Mouse (Mus musculus) MEL (cell line): ENCODE data around the gene Lactbl1. TPM values are rescaled to one million over a fixed set of nuclear protein-coding genes. Genes with fewer than 3 reads are reported as not detected.

Source experiments
- DNase-seq: peaks from one replicate; pipeline ENCODE4 v3.0.0; 2011; ENCODE audit warnings: low read depth, low spot score
- H3K27ac ChIP-seq: 2 replicates; pipeline ENCODE4 v1.5.1; 2012; ENCODE audit warnings: low read depth, mild to moderate bottlenecking, control low read depth, low read length, moderate library complexity; ENCODE audit not compliant: control insufficient read depth
- H3K27me3 ChIP-seq, 2 experiments: fragments of 150-350 bp in 1 of 2; sonication (generic) in 1 of 2; 2 replicates each; pipeline ENCODE4 v1.6.1; 2012; ENCODE audit warnings: low read length in 2 of 2, mild to moderate bottlenecking in 2 of 2, improper control_type of control experiment in 1 of 2, moderate library complexity in 1 of 2; ENCODE audit not compliant: insufficient read depth in 2 of 2, control insufficient read depth in 1 of 2
- H3K36me3 ChIP-seq, 2 experiments: 2 replicates each; pipeline ENCODE4 v1.6.1; 2012 to 2014; ENCODE audit warnings: low read length in 2 of 2, improper control_type of control experiment in 1 of 2, inconsistent platforms in 1 of 2, mild to moderate bottlenecking in 1 of 2; ENCODE audit not compliant: insufficient read depth in 2 of 2, control insufficient read depth in 1 of 2
- H3K4me1 ChIP-seq, 2 experiments: fragments of 150-350 bp in 1 of 2; sonication (generic) in 1 of 2; 2 replicates each; pipeline ENCODE4 v1.6.1; 2012; ENCODE audit warnings: low read length in 2 of 2, improper control_type of control experiment in 1 of 2, mild to moderate bottlenecking in 1 of 2; ENCODE audit not compliant: insufficient read depth in 2 of 2, control insufficient read depth in 1 of 2
- H3K4me3 ChIP-seq, 2 experiments: fragments of 150-350 bp in 1 of 2; sonication (generic) in 1 of 2; 2 replicates each; pipeline ENCODE4 v1.5.1; 2012; ENCODE audit warnings: low read depth in 2 of 2, low read length in 2 of 2, mild to moderate bottlenecking in 2 of 2, moderate library complexity in 2 of 2, control low read depth in 1 of 2, improper control_type of control experiment in 1 of 2; ENCODE audit not compliant: control insufficient read depth in 1 of 2, insufficient read depth in 1 of 2
- H3K79me2 ChIP-seq: 2 replicates; pipeline ENCODE4 v1.6.1; 2012; ENCODE audit warnings: mild to moderate bottlenecking, low read length, moderate library complexity; ENCODE audit not compliant: control insufficient read depth, poor library complexity, insufficient read depth
- H3K9ac ChIP-seq: 2 replicates; pipeline ENCODE4 v1.6.1; 2012; ENCODE audit warnings: low read depth, mild to moderate bottlenecking, control low read depth, low read length, moderate library complexity; ENCODE audit not compliant: control insufficient read depth, poor library complexity, severe bottlenecking
- H3K9me3 ChIP-seq: fragments of 150-350 bp; sonication (generic); replicated peaks from 2 replicates; pipeline ENCODE4 v1.6.1; 2012; ENCODE audit warnings: mild to moderate bottlenecking, low read length, improper control_type of control experiment, moderate library complexity; ENCODE audit not compliant: insufficient read depth
- CHD1 ChIP-seq: IDR thresholded peaks from 2 replicates; pipeline ENCODE4 v1.6.1; 2012; ENCODE audit warnings: low read depth, mild to moderate bottlenecking, inconsistent platforms, low read length, improper control_type of control experiment
- CHD2 ChIP-seq: IDR thresholded peaks from 2 replicates; pipeline ENCODE4 v1.6.1; 2011; ENCODE audit warnings: low read length, improper control_type of control experiment
- CTCF ChIP-seq, 3 experiments: IDR thresholded peaks in 2 of 3; conservative IDR thresholded peaks in 1 of 3; 2 replicates each; pipeline ENCODE4 v1.5.1; 2011 to 2012; ENCODE audit warnings: low read length in 3 of 3, low read depth in 2 of 3, mild to moderate bottlenecking in 2 of 3, improper control_type of control experiment in 1 of 3, inconsistent platforms in 1 of 3, mixed read lengths in 1 of 3, moderate library complexity in 1 of 3; ENCODE audit not compliant: control insufficient read depth in 1 of 3, insufficient read depth in 1 of 3, poor library complexity in 1 of 3, severe bottlenecking in 1 of 3
- ELF1 ChIP-seq: IDR thresholded peaks from 2 replicates; pipeline ENCODE4 v1.6.1; 2014; ENCODE audit warnings: low read depth, mild to moderate bottlenecking, inconsistent platforms, low read length, improper control_type of control experiment, moderate library complexity
- ETS1 ChIP-seq: IDR thresholded peaks from 2 replicates; pipeline ENCODE4 v1.6.1; 2012; ENCODE audit warnings: low read depth, mild to moderate bottlenecking, inconsistent platforms, low read length, improper control_type of control experiment, moderate library complexity
- GABPA ChIP-seq: IDR thresholded peaks from 2 replicates; pipeline ENCODE4 v1.6.1; 2012; ENCODE audit warnings: low read depth, mild to moderate bottlenecking, inconsistent platforms, low read length, improper control_type of control experiment, moderate library complexity
- GATA1 ChIP-seq: IDR thresholded peaks from 2 replicates; pipeline ENCODE4 v1.6.1; 2011; ENCODE audit warnings: low read depth, low read length, improper control_type of control experiment
- MAFK ChIP-seq: IDR thresholded peaks from 2 replicates; pipeline ENCODE4 v1.6.1; 2011; ENCODE audit warnings: low read depth, mild to moderate bottlenecking, low read length, improper control_type of control experiment, borderline replicate concordance
- MAZ ChIP-seq: IDR thresholded peaks from 2 replicates; pipeline ENCODE4 v1.6.1; 2012; ENCODE audit warnings: low read depth, mild to moderate bottlenecking, inconsistent platforms, low read length, improper control_type of control experiment
- MYC ChIP-seq: IDR thresholded peaks from 2 replicates; pipeline ENCODE4 v1.6.1; 2011; ENCODE audit warnings: low read depth, mild to moderate bottlenecking, low read length, improper control_type of control experiment, moderate library complexity
- POLR2A ChIP-seq, 2 experiments: IDR thresholded peaks; 2 replicates each; pipeline ENCODE4 v1.6.1; 2011 to 2012; ENCODE audit warnings: low read length in 2 of 2, mild to moderate bottlenecking in 2 of 2, control low read depth in 1 of 2, improper control_type of control experiment in 1 of 2, low read depth in 1 of 2, moderate library complexity in 1 of 2; ENCODE audit not compliant: control insufficient read depth in 1 of 2, insufficient read depth in 1 of 2, poor library complexity in 1 of 2
- SIN3A ChIP-seq: IDR thresholded peaks from 2 replicates; pipeline ENCODE4 v1.6.1; 2012; ENCODE audit warnings: low read length, improper control_type of control experiment, inconsistent platforms
- SMC3 ChIP-seq: IDR thresholded peaks from 2 replicates; pipeline ENCODE4 v1.6.1; 2011; ENCODE audit warnings: low read depth, low read length, improper control_type of control experiment
- USF2 ChIP-seq, 2 experiments: IDR thresholded peaks; 2 replicates each; pipeline ENCODE4 v1.6.1; 2011 to 2012; ENCODE audit warnings: improper control_type of control experiment in 2 of 2, low read length in 2 of 2, borderline replicate concordance in 1 of 2, inconsistent platforms in 1 of 2, low read depth in 1 of 2, mild to moderate bottlenecking in 1 of 2; ENCODE audit not compliant: insufficient read depth in 1 of 2
- ZC3H11A ChIP-seq: IDR thresholded peaks from 2 replicates; pipeline ENCODE4 v1.6.1; 2012; ENCODE audit warnings: low read depth, mild to moderate bottlenecking, inconsistent platforms, low read length, improper control_type of control experiment
- ZKSCAN1 ChIP-seq: IDR thresholded peaks from 2 replicates; pipeline ENCODE4 v1.6.1; 2012; ENCODE audit warnings: low read depth, mild to moderate bottlenecking, inconsistent platforms, low read length, improper control_type of control experiment, moderate library complexity
- polyA plus RNA-seq, 2 experiments: library from polyadenylated mRNA; stranded (reverse) in 1 of 2; unstranded in 1 of 2; fragments of >175 nt in 1 of 2; fragments of >200 nt in 1 of 2; gene quantifications; 2 replicates each; pipeline versions ENCODE4 v1.2.1 to v1.2.4; 2012; ENCODE audit warnings: low replicate concordance in 2 of 2, low read depth in 1 of 2; ENCODE audit not compliant: insufficient read length in 2 of 2, insufficient read depth in 1 of 2, missing spikeins in 1 of 2
- total RNA-seq: library from RNA; depleted of rRNA; stranded (reverse); fragments of 300-350 nt; gene quantifications from 2 replicates; pipeline ENCODE4 v1.2.3, GENCODE M21; 2012

Gene Lactbl1
- total and polyA plus RNA-seq, 3 experiments: not detected

DNA sequence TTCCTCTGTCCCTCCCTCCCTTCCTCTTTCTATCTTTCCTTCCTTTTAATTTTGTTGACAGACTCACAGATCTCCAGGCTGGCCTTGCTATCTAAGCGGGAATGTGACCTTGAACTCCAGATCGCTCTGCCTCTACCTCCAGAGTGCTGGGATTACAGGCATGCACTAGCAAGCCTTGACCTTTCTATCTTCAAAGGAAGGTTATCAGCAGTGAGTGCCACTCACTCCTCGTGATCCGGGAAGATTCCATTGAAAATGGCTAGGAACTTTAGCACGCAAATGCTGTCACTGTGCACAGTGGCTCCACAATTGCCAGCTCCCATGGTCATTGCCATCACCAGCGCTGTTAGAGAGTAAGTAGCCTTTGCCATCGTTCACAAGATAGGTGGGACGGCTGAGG lies 56.8 kb downstream of the Lactbl1 start:
- Histone ChIP-seq H3K36me3 (no peaks in the 10 kb centered on the region), H3K4me1 (peaks cover 0 to 2% of the 10 kb centered on the region in 2 experiments; a peak in 1 of 4 replicates), H3K27ac (no peak overlapping the region)
- TF ChIP-seq SIN3A (no peak), SMC3 (no peak), CTCF (IDR thresholded peaks at IDR 0.05 in 2 of 3, conservative IDR thresholded peaks at IDR 0.05 in 1 of 3; ENCODE audit: control insufficient read depth in 1 of 3, insufficient read depth in 1 of 3, low read depth in 2 of 3, low read length in 3 of 3, poor library complexity in 1 of 3, severe bottlenecking in 1 of 3) (no peak), CHD1 (no peak), ZKSCAN1 (no peak), ELF1 (no peak), ZC3H11A (no peak), POLR2A (IDR thresholded peaks at IDR 0.05; ENCODE audit: control insufficient read depth in 1 of 2, insufficient read depth in 1 of 2, low read depth in 1 of 2, low read length in 2 of 2, poor library complexity in 1 of 2) (no peak), MAZ (no peak), CHD2 (no peak), USF2 (IDR thresholded peaks at IDR 0.05; ENCODE audit: borderline replicate concordance in 1 of 2, insufficient read depth in 1 of 2, low read depth in 1 of 2, low read length in 2 of 2) (no peak), MAFK (no peak)
- TF ChIP-seq, all 39 proteins: peak for 0
- Histone ChIP-seq H3K27me3 (no peaks in the 10 kb centered on the region), H3K9ac (no peak overlapping the region), H3K79me2 (no peaks in the 10 kb centered on the region), H3K4me3 (no peak overlapping the region), H3K9me3 (no peaks in the 10 kb centered on the region)
- no peak for DNase-seq

DNA sequence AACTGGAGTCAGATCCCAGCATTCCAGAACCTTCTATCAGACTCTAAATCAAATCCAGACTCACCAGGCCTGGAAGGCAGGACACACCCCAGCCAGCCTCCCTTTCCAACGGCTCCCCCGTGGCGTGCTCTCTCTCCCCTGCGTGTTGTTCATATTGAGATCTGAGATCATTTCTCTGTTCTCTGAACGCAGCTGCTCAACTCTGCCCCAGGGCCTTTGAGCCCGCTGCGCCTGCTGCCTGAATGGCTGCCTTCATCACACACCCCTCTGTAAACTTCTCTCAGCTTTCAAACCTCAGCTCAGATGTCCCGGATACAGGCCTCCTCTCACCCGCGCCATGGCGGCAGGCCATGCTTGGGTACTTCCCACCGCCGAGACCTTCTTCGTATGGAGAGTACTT lies 58.2 kb downstream of the Lactbl1 start:
- H3K4me1 ChIP-seq: peaks cover 0 to 2% of the 10 kb centered on the region in 2 experiments; a peak in 1 of 4 replicates
- TF ChIP-seq ETS1: no peak
- no peak for TF ChIP-seq MYC
- H3K79me2 ChIP-seq: no peaks in the 10 kb centered on the region
- H3K27me3 ChIP-seq: no peaks in the 10 kb centered on the region
- DNase-seq: no peak
- H3K4me3 ChIP-seq: no peak overlapping the region
- H3K36me3 ChIP-seq: no peaks in the 10 kb centered on the region
- no peaks in the 10 kb centered on the region for H3K9me3 ChIP-seq
- no peak overlapping the region for H3K27ac ChIP-seq
- H3K9ac ChIP-seq: no peak overlapping the region

GRCm38 (mm10) chr4:136684485-136684884 lies 62.1 kb downstream of the Lactbl1 start:
- TF ChIP-seq CTCF (IDR thresholded peaks at IDR 0.05 in 2 of 3, conservative IDR thresholded peaks at IDR 0.05 in 1 of 3; ENCODE audit: control insufficient read depth in 1 of 3, insufficient read depth in 1 of 3, low read depth in 2 of 3, low read length in 3 of 3, poor library complexity in 1 of 3, severe bottlenecking in 1 of 3) (peak in 2 of 3 experiments; percentile 35 to 48; a peak in 4 of 6 replicates), GATA1 (no peak), USF2 (IDR thresholded peaks at IDR 0.05; ENCODE audit: borderline replicate concordance in 1 of 2, insufficient read depth in 1 of 2, low read depth in 1 of 2, low read length in 2 of 2) (no peak), SMC3 (peak; percentile 48), GABPA (no peak)
- no peak overlapping the region for H3K27ac ChIP-seq
- no peaks in the 10 kb centered on the region for H3K9me3 ChIP-seq
- H3K79me2 ChIP-seq: no peaks in the 10 kb centered on the region
- H3K36me3 ChIP-seq: no peaks in the 10 kb centered on the region
- no peaks in the 10 kb centered on the region for H3K27me3 ChIP-seq
- no peaks in the 10 kb centered on the region for H3K4me1 ChIP-seq
- no peak overlapping the region for H3K4me3 ChIP-seq
- no peak for DNase-seq
- H3K9ac ChIP-seq: no peak overlapping the region
